Mouse (Mus musculus) cerebellum, postnatal 14 days (tissue): ENCODE data around the gene Tmem89.

Experiments used
- DNase-seq, 2 experiments: peaks; one replicate each; pipeline ENCODE4 v3.0.0; 2021; ENCODE audit warnings: mixed read lengths in 2 of 2

Tmem89 gene

GRCm38 (mm10) chr9:108914491-108914890 lies at the start of gene Tmem89:
Gene Tmem89, plus strand, starts transcription at chr9:108914619.
- peak; percentile 75 to 80 for DNase-seq

- no peak for DNase-seq
Measured at GRCm38 (mm10) chr9:108912308-108912707, 2.1 kb upstream of the Tmem89 start.

DNA sequence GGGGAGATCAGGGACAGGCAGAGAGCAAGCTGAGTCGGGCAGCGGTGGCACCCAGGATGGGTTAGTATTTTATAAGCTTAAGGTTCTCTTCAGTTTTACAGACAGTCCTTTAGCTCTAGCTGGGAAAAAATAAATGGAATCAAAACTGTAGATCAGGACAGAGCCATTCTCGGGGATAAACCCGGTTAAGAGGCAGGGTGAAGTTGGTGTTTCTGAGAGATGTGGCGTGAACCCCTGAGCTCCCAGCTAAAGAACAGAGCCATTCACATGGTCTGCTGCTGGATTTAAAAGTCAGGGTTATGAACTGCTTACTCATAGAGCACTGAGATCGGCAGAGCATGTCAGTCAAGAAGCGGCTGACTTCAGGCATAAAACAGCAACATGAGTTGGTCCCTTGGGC lies 1.3 kb upstream of the Tmem89 start:
- DNase-seq = no peak

DNA sequence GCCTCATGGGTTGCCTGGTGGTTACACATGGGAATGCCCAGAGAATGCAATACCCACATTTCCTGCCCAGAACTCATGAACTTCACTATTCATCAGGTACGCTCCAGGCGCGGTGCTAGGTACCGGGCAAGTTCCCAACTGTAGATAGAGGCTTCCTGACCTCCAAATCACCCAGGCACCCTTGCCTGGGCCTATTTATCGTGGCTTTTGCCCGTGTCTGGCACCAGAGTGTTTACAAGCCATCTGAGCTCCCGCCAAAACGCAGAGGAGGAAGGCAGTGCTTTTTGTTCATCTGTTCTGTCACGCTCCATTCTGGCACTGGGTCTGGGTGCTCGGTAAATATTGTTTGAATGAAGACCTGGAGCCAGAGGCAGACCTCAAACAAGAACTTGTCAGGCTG lies 798 bp upstream of the Tmem89 start:
- DNase-seq = no peak

DNA sequence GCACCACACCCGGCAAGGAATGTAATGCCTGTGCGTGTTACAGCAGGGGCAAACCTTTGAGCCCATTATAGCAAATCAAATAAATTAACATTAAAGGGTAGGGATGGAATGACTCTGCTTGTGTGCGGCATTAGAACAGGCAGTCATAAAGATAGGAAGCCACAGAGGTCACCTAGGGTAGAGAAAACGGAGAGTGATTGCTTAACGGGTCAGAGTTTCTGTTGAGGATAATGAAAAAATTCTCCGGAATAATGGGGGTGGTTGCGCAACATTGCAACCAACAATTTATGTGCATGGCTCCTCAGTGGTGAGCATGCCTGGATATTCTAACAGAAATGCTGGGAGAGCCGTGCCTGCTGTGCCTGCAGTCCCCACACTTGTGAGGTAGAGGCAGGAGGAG lies 11.5 kb downstream of the Tmem89 start:
- no peak for DNase-seq

- DNase-seq = no peak
Measured at GRCm38 (mm10) chr9:108928424-108928823, 14.0 kb downstream of the Tmem89 start.

- DNase-seq = no peak
Measured at GRCm38 (mm10) chr9:108935991-108936390, 21.6 kb downstream of the Tmem89 start.

GRCm38 (mm10) chr9:108936418-108937364 lies 22.3 kb downstream of the Tmem89 start, which contains the start of gene Uqcrc1:
Gene Uqcrc1, plus strand, starts transcription at chr9:108936633.
- peak; percentile 99 for DNase-seq

GRCm38 (mm10) chr9:108945111-108945510 lies 30.7 kb downstream of the Tmem89 start:
- no peak for DNase-seq

GRCm38 (mm10) chr9:108945608-108946007 lies 31.2 kb downstream of the Tmem89 start:
- no peak for DNase-seq

DNA sequence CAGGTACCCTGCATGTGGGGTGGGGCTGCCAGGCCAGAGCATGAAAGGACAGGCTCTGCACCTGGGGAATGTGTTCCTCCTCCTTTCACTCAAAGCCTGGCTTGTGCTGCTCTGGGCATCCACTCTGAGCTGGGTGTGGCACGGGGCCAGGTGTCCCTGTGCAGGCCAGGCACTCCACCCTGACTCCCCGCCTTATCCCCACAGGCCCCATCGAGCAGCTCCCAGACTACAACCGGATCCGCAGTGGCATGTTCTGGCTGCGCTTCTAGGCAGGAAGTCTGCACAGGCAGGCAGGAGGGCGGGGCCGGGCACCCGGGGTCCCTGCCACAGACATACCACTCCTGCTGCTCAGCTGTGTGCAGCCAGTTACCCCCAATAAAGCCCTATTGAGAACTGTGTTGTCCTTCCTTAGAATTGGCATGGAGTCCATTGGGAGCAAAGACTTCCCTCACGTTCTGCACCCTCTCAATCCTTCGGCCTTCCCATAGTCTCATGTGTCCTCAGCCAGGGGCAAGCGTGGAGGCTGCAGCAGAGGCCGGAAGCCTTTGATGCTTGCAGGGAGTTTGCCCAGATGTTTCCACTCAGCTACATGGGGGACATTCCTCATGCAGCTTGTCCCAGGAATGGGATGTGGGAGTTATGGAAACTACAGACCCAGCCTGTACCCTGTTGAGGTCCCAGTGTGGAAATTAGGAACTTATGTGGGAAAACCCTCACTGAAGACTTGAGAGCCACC lies 35.0 kb downstream of the Tmem89 start:
- peak; percentile 53 to 63 for DNase-seq

DNA sequence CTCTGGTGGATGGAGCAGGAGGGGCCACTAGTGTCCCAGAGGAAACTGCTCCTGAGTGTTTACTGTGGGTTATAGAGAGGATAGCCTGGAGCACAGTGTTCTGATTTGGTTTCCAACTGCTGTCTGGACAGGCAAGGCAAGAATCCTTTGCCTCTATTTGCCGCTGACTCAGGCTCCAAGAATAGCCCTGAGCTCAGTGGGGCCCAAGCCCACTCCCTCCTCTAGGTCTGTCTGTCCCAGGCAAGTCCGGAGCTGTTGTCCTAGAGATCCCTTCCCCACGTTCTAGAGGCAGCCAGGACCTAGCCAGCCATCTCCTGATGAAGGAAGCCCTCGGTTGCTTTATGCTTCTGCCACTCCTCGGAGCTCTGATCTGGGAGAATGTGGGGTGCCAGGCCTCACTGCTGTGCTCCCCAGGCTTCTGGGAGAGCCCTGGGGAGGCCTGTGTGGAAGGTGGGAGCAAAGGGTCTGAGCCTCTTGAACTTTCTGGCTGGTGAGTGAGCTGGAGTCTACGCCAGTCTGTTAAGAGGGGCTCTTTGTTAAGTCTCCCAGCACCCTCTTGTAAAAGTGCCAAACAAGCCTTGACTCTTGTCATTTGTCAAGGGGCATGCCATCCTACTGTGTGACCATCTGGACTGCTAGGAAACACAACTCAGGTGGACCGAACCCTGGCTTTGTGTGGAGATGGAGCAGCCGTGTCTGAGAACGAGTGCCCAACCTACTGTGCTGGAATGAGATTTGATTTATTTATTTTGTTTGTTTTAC lies 35.7 kb downstream of the Tmem89 start:
- DNase-seq = peak in 1 of 2 experiments; percentile 68

GRCm38 (mm10) chr9:108953081-108953636 lies 38.7 kb downstream of the Tmem89 start, which contains the start of gene Col7a1:
Gene Col7a1, plus strand, starts transcription at chr9:108953586.
- DNase-seq = no peak

DNA sequence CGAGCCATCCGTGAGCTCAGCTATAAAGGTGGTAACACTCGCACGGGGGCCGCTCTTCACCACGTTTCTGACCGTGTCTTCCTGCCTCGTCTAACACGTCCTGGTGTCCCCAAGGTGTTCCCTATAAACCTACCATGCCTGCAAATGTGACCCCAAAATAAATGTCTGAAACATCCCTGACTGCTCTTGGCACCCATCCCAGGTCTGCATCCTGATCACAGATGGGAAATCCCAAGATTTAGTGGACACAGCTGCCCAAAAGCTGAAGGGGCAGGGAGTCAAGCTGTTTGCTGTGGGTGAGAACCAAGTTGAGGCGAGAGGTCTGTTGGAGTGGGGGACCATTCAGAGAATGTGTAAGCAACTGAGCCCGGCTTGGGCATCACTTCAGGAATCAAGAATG lies 40.8 kb downstream of the Tmem89 start:
- peak in 1 of 2 experiments; percentile 46 for DNase-seq

DNA sequence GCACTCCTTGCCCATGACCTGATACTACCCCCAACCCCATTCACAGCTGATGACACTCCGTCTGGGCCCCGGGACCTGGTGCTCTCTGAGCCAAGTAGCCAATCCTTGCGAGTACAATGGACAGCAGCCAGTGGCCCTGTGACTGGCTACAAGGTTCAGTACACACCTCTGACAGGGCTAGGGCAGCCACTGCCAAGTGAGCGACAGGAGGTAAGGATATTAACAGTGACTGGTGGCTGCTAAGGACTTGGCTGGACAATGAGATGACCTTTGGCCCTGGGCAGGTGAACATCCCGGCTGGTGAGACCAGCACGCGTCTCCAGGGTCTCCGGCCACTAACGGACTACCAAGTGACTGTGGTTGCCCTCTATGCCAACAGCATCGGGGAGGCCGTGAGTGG lies 41.4 kb downstream of the Tmem89 start:
- DNase-seq = peak in 1 of 2 experiments; percentile 36

- DNase-seq = no peak
Measured at GRCm38 (mm10) chr9:108963577-108963976, 49.2 kb downstream of the Tmem89 start.

DNA sequence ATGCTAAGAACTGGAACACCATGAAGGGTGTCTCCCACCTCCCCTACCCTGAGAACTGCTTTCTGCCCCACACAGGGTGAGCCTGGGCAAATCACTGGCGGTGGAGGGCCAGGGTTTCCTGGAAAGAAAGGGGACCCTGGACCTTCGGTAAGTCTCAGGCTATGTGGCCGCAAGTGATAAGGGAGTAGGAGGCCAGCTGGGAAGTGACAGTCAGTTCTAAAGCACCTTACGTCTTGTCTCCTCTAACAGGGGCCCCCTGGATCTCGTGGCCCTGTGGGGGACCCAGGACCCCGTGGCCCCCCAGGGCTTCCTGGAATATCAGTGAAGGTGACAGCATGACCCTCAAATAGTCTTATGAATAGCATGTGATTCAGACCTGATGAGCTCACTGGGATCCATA lies 49.9 kb downstream of the Tmem89 start:
- DNase-seq = no peak
